Mouse (Mus musculus) midbrain, embryonic 16.5 days (tissue): ENCODE results near the gene Prr15l. TPM values are rescaled to one million over a fixed set of nuclear protein-coding genes. Genes with fewer than 3 reads are reported as not detected.

Experiments used
- ATAC-seq: fragments of 200-750 bp; cut with Nextera tagmentation; 2 replicates; pipeline ENCODE4 v1.8.0; 2017; ENCODE audit warnings: moderate TSS enrichment
- H3K27ac ChIP-seq: fragments of 300-500 bp; sonication (generic); 2 replicates; pipeline ENCODE4 v1.5.1; 2014; ENCODE audit warnings: mild to moderate bottlenecking, low read length, mixed read lengths
- H3K27me3 ChIP-seq: fragments of 300-500 bp; sonication (generic); 2 replicates; pipeline ENCODE4 v1.6.1; 2014; ENCODE audit warnings: low read depth, low read length, mixed read lengths; ENCODE audit not compliant: control insufficient read depth, insufficient read depth
- H3K36me3 ChIP-seq: fragments of 300-500 bp; sonication (generic); 2 replicates; pipeline ENCODE4 v1.6.1; 2014; ENCODE audit warnings: mild to moderate bottlenecking, low read length, moderate library complexity, mixed read lengths; ENCODE audit not compliant: control insufficient read depth, insufficient read depth
- H3K4me1 ChIP-seq: fragments of 300-500 bp; sonication (generic); 2 replicates; pipeline ENCODE4 v1.6.1; 2014; ENCODE audit warnings: mild to moderate bottlenecking, low read length, mixed read lengths; ENCODE audit not compliant: control insufficient read depth, insufficient read depth
- H3K4me2 ChIP-seq: fragments of 300-500 bp; sonication (generic); 2 replicates; pipeline ENCODE4 v1.6.1; 2014; ENCODE audit warnings: mild to moderate bottlenecking, low read length, mixed read lengths
- H3K4me3 ChIP-seq: fragments of 300-500 bp; sonication (generic); 2 replicates; pipeline ENCODE4 v1.5.1; 2014; ENCODE audit warnings: low read depth, mild to moderate bottlenecking, low read length, moderate library complexity, mixed read lengths
- H3K9ac ChIP-seq: fragments of 300-500 bp; sonication (generic); 2 replicates; pipeline ENCODE4 v1.6.1; 2014; ENCODE audit warnings: low read depth, low read length, mixed read lengths
- H3K9me3 ChIP-seq: fragments of 300-500 bp; sonication (generic); replicated peaks from 2 replicates; pipeline ENCODE4 v1.6.1; 2014; ENCODE audit warnings: mild to moderate bottlenecking, low read length, mixed read lengths; ENCODE audit not compliant: control insufficient read depth, poor library complexity, severe bottlenecking
- WGBS: fragments of 180-500 bp; shearing (Covaris S2); extraction: QIAGEN DNeasy Blood & Tissue Kit; methylation state at CpG from one replicate; pipeline ENCODE4 v1.1.7; 2014; 5-methylcytosine and 5-hydroxymethylcytosine counted together
- polyA plus RNA-seq: library from polyadenylated mRNA; unstranded; fragments of >200 nt; fragmentation: Nextera tagmentation; extraction: Ambion mirVana; gene quantifications from 2 replicates; pipeline ENCODE4 v1.2.1, GENCODE M21; 2015

Gene Prr15l
- polyA plus RNA-seq, 1 experiment from 2014 or later = 0.51 TPM

GRCm38 (mm10) chr11:96899449-96900306 lies 28.2 kb upstream of the Prr15l start:
- Histone ChIP-seq H3K9me3 (no peaks in the 10 kb centered on the region), H3K4me3 (no peak overlapping the region), H3K9ac (peak overlapping the region; percentile 35; the same call in 1 of the 2 replicates), H3K27ac (0 out of 2 replicates have a peak overlapping the region, but pooled peaks have one; percentile 56), H3K4me1 (peaks cover 28% of the 10 kb centered on the region), H3K4me2 (peak overlapping the region; percentile 17; the same call in 1 of the 2 replicates), H3K27me3 (no peaks in the 10 kb centered on the region), H3K36me3 (no peaks in the 10 kb centered on the region)
- ATAC-seq = no peak; the same call in 1 of the 2 replicates
- WGBS = 25% methylated on average over 12 of the region's 13 CpGs

- peaks cover 28% of the 10 kb centered on the region for H3K4me1 ChIP-seq
- H3K9ac ChIP-seq = no peak overlapping the region
- ATAC-seq = no peak
- no peak overlapping the region for H3K27ac ChIP-seq
- H3K9me3 ChIP-seq = no peaks in the 10 kb centered on the region
- H3K4me3 ChIP-seq = no peak overlapping the region
- no peaks in the 10 kb centered on the region for H3K36me3 ChIP-seq
- H3K27me3 ChIP-seq = no peaks in the 10 kb centered on the region
- no peak overlapping the region for H3K4me2 ChIP-seq
- 38% methylated on average over 9 of the region's 9 CpGs for WGBS
These were observed 26.6 kb upstream of the Prr15l start for GRCm38 (mm10) chr11:96901332-96901731.

- Histone ChIP-seq H3K9ac (peak overlapping the region; percentile 10), H3K36me3 (no peaks in the 10 kb centered on the region; the same call in 1 of the 2 replicates), H3K27ac (peak overlapping the region; percentile 62), H3K27me3 (no peaks in the 10 kb centered on the region), H3K4me3 (no peak overlapping the region), H3K4me2 (no peak overlapping the region), H3K9me3 (no peaks in the 10 kb centered on the region), H3K4me1 (peaks cover 28% of the 10 kb centered on the region)
- ATAC-seq = peak; percentile 66
- WGBS = 5% methylated on average over 16 of the region's 16 CpGs
These were observed 25.0 kb upstream of the Prr15l start for GRCm38 (mm10) chr11:96902639-96903635.

DNA sequence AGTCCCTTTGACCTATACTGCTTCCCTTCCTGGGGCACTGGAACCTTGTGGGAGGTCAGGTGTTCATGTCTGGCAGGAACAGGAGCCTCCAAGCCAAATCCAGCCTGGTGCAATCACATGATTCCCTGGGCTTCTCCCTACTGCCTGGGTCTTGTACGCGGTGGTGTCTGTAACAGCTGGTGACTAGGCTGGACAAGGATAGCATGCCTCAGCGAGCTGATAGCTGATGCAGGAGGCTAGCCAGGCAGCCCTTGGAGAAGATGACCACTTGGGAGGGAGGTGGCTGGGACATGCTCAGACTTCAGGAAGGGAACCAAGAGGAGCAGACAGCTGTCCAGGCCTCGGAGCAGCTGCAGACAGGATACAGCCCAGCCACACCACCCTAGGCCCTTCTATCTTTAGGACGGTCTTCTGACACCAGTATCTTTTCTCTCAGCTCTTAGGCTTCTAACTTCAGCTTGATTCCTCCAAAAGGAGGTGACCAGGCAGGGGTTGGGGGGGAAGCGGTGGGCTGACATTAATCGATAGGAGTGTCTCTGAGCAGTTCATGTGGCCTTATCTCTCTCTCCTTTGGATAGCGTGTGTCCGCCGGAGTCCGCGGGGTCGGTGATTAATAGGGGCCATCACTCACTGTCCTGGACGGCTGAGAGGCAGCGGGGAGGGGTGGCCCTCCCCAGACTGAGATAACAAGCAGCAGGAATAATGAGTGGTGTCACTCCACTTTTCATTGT lies 21.3 kb upstream of the Prr15l start:
- 34% methylated on average over 15 of the region's 15 CpGs for WGBS
- Histone ChIP-seq H3K36me3 (peaks cover under 1% of the 10 kb centered on the region; the same call in 1 of the 2 replicates), H3K4me1 (peaks cover 15% of the 10 kb centered on the region), H3K27me3 (no peaks in the 10 kb centered on the region), H3K9me3 (no peaks in the 10 kb centered on the region), H3K9ac (no peak overlapping the region), H3K4me3 (no peak overlapping the region), H3K4me2 (no peak overlapping the region), H3K27ac (0 out of 2 replicates have a peak overlapping the region, but pooled peaks have one; percentile 5)
- no peak for ATAC-seq

DNA sequence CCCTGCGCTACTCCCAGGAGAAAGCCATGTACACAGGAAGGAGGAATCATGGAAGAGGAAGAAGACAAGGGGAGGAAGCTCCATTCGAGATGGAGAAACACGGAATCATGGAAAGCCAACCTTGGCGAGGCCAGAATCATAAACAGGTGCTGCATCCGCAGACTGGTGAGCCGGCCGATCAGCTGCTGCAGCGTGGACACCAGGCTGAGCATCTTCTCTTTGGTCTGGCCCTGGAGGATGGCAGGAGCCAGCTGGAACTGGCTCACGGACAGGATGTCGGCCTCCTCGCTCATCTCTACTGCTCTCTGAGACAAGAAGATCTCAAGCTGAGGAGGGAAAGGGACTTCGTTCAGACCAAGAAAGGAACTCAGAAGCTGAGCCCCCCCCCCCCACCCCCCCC lies 19.3 kb upstream of the Prr15l start:
- H3K27ac ChIP-seq = no peak overlapping the region

DNA sequence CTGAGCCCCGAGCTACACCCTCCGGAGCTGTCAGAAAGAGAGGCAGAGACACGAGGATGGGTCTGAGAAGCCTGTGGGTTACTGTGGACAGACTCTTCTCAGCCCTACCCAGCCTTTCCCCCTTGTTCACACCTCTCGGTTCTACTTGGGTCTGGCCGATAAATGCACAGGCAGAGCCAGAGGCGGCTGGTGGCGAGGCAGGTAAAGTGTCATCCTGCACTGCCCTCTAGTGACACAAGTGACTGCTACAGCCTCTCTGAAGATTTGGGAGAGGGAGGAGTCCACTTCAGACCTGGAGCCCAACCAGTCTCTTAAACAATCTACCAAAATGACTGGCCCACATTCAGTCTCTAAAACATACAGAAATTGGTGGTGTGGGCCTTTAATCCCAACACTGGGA lies 17.9 kb upstream of the Prr15l start:
- Histone ChIP-seq H3K27ac (no peak overlapping the region), H3K27me3 (no peaks in the 10 kb centered on the region), H3K4me1 (peaks cover 2% of the 10 kb centered on the region), H3K4me2 (no peak overlapping the region), H3K36me3 (peaks cover 3% of the 10 kb centered on the region; the same call in 1 of the 2 replicates), H3K9me3 (no peaks in the 10 kb centered on the region), H3K9ac (no peak overlapping the region), H3K4me3 (no peak overlapping the region)
- peak; percentile 43; the same call in 1 of the 2 replicates for ATAC-seq
- 18% methylated on average over 7 of the region's 7 CpGs for WGBS

More for the DNA sequence above, 19.3 kb upstream of the Prr15l start:
- WGBS = 90% methylated on average over 12 of the region's 12 CpGs
- Histone ChIP-seq H3K4me1 (no peaks in the 10 kb centered on the region; the same call in 1 of the 2 replicates), H3K36me3 (peaks cover 3% of the 10 kb centered on the region; the same call in 1 of the 2 replicates), H3K4me3 (no peak overlapping the region), H3K27me3 (no peaks in the 10 kb centered on the region), H3K9me3 (no peaks in the 10 kb centered on the region), H3K4me2 (no peak overlapping the region), H3K9ac (no peak overlapping the region)
- no peak for ATAC-seq

DNA sequence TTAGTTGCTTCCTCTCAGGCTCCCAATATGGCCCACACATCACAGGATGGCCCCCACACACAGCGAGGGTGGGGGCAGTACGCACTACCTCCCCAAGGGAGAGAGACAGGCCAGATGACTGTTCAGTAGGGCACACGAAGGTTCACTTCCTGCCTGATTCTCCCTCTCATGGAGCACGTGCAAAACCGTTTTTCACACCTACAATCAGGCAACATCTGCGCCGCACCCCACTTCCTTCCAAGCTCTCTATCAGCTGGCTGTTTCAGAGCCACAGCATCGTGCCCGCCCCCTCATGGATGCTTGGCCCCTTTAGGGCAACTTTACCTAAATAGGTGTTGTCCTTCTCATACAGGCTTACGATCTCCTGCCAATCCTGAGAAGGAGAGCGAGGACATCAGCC lies 15.2 kb upstream of the Prr15l start:
- Histone ChIP-seq H3K4me2 (no peak overlapping the region), H3K4me3 (no peak overlapping the region), H3K36me3 (peaks cover 3% of the 10 kb centered on the region; the same call in 1 of the 2 replicates), H3K9me3 (no peaks in the 10 kb centered on the region), H3K27ac (no peak overlapping the region), H3K4me1 (peaks cover 11% of the 10 kb centered on the region), H3K9ac (no peak overlapping the region), H3K27me3 (no peaks in the 10 kb centered on the region)
- WGBS = 86% methylated on average over 11 of the region's 11 CpGs
- ATAC-seq = no peak
